10 mouse cellular contexts compared by ENCODE assay signal in the genomic region with DNA sequence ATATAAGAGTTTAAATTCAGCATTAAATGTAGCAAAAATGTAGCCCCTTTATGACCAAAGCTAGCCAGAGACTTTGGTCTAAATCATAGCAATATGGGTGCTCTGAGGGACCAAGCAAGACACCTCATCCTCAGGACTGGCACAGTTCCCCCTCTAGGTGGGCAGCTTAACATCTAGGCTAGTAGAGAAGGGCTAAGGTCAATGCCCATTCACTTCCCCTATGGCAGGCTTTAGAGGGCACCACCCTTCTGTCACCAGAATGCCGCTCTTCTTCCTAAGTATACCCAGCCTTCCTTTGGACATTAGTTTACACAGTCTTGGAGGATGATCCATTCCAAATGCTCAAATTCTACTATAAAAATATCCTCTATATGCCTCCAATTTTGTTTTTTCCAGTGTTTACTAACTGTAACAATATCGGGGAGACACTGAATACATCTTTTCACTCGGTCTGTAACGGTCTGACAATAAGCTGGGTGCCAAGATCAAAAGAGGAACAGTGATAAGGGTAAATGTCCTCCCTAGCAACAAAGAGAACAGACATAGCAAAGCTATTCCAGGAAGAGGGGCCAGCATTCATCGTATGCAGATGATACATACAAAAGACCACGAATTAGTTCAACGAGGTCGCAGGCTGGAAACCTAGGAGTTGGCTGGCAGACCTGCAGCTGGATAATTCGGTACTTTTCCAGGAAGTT. TPM values are rescaled to one million over a fixed set of nuclear protein-coding genes. Genes with fewer than 3 reads are reported as not detected.
DNase-seq lines count a peak whose midpoint lies in the region; ATAC-seq and TF ChIP-seq lines count a peak whose summit lies in the region.
"Had no signal": no experiment of that assay in that cellular context is flagged by ENCODE, and none has a peak within 500 bp of the region (broad histone marks: within the 10 kb centered on the region; RNA-seq: fewer than 3 reads in every experiment).

No protein-coding gene starts in this region.

- no peak overlapping the region for H3K4me3 ChIP-seq in heart, embryonic 12.5 days
- H3K4me3 ChIP-seq in heart, postnatal 0 days (ENCODE audit: low read depth, low read length), result no peak overlapping the region

- H3K9me3 ChIP-seq in heart, embryonic 12.5 days (replicated peaks), result no peaks in the 10 kb centered on the region
- H3K9me3 ChIP-seq in heart, postnatal 0 days (replicated peaks; ENCODE audit: control insufficient read depth, low read length), result no peaks in the 10 kb centered on the region

- peak overlapping the region; percentile 17 for H3K4me2 ChIP-seq in heart, embryonic 12.5 days
- peak overlapping the region; percentile 25; the same call in 1 of the 2 replicates for H3K4me2 ChIP-seq in heart, postnatal 0 days (ENCODE audit: low read depth, low read length)

- ATAC-seq in heart, embryonic 12.5 days (ENCODE audit: insufficient number of reproducible peaks, low FRiP score), result no peak
- peak; percentile 14 for ATAC-seq in CD4-positive, CD25-positive, alpha-beta regulatory T cell, adult 4 months
- no peak for ATAC-seq in heart, postnatal 0 days (ENCODE audit: insufficient read depth, low read depth)

- no peak for DNase-seq in heart, postnatal 36 days
- peak; percentile 7 for DNase-seq in heart, postnatal 0 days (ENCODE audit: low spot score)
- peak; percentile 36 for DNase-seq in lung, postnatal 10 days
- DNase-seq in right cerebral cortex, postnatal 4 days, result no peak
- DNase-seq in frontal cortex, adult 2 months (ENCODE audit: extremely low spot score in 1 of 2, low spot score in 1 of 2), result no peak
- DNase-seq in left cerebral cortex, adult 18-20 months (ENCODE audit: low spot score in 2 of 2), result no peak
- DNase-seq: adrenal gland, postnatal 14 days had no signal

- H3K4me1 ChIP-seq in heart, embryonic 12.5 days (replicated peaks), result peaks cover 11% of the 10 kb centered on the region
- H3K4me1 ChIP-seq in heart, postnatal 0 days (ENCODE audit: control insufficient read depth, insufficient read depth), result no peaks in the 10 kb centered on the region

- no peaks in the 10 kb centered on the region for H3K27me3 ChIP-seq in heart, embryonic 12.5 days (replicated peaks)
- H3K27me3 ChIP-seq in heart, postnatal 0 days (ENCODE audit: control insufficient read depth, insufficient read depth, low read length), result no peaks in the 10 kb centered on the region
- H3K27me3 ChIP-seq: CH12.LX had no signal

- TF ChIP-seq CTCF in heart, postnatal 0 days (IDR thresholded peaks at IDR 0.05; ENCODE audit: low read depth), result no peak

- WGBS in heart, embryonic 12.5 days, result 37% methylated on average over 9 of the region's 9 CpGs
- WGBS in heart, postnatal 0 days, result 22% methylated on average over 9 of the region's 9 CpGs

- H3K9ac ChIP-seq in heart, embryonic 12.5 days, result no peak overlapping the region
- H3K9ac ChIP-seq in heart, postnatal 0 days (replicated peaks; ENCODE audit: low read depth, low read length), result no peak overlapping the region

- H3K36me3 ChIP-seq in heart, embryonic 12.5 days, result no peaks in the 10 kb centered on the region
- no peaks in the 10 kb centered on the region for H3K36me3 ChIP-seq in heart, postnatal 0 days (replicated peaks; ENCODE audit: control insufficient read depth, insufficient read depth, low read length)

- TF ChIP-seq EP300 in heart, postnatal 0 days (IDR thresholded peaks at IDR 0.05; ENCODE audit: low read depth), result no peak

- no peak overlapping the region for H3K27ac ChIP-seq in heart, embryonic 12.5 days (ENCODE audit: poor library complexity, severe bottlenecking)
- 0 out of 2 replicates have a peak overlapping the region, but pooled peaks have one; percentile 18 for H3K27ac ChIP-seq in heart, postnatal 0 days (ENCODE audit: low read depth)

- intact Hi-C loops in heart, postnatal 36 days (cut with DNase I), result no loop called here

RNA-seq across cellular contexts. Expression of a gene that starts 41.8 kb away (rescaled TPM):
- polyA plus RNA-seq in heart, embryonic 12.5 days (2016; fragmentation: Nextera tagmentation; extraction: Ambion mirVana), result 86.0 and 87.5 TPM in 2 replicates
- 10 to 100 TPM; 48.3 to 50.2 TPM for total RNA-seq in heart, postnatal 36 days (2021)
- 100 to 1,000 TPM; 195 to 238 TPM for polyA plus RNA-seq in CD4-positive, CD25-positive, alpha-beta regulatory T cell, adult 4 months (2017; shearing (Covaris generic))
- total RNA-seq in heart, postnatal 0 days (2014; rRNA removed; ENCODE audit: low replicate concordance), result 160 and 192 TPM in 2 replicates
- polyA plus RNA-seq in heart, postnatal 0 days (2015; fragmentation: Nextera tagmentation; extraction: Ambion mirVana), result 66.1 and 74.6 TPM in 2 replicates
- 159 and 175 TPM in 2 replicates for polyA plus RNA-seq in frontal cortex, adult 2 months (2012; rRNA removed)
- 100 to 1,000 TPM; 101 to 114 TPM for total RNA-seq in left cerebral cortex, adult 18-20 months (2021)

Comparison
In these comparisons a context has a peak if more than half of its experiments do, and no peak if none do; other contexts are left out.
1. DNase-seq: peak in heart, postnatal 0 days (single experiment) and lung, postnatal 10 days (single experiment); none in heart, postnatal 36 days (0 of 2), right cerebral cortex, postnatal 4 days (single experiment), frontal cortex, adult 2 months (0 of 2) and left cerebral cortex, adult 18-20 months (0 of 2).